Mouse (Mus musculus) heart, embryonic 16.5 days (tissue): ENCODE measurements around the gene Furin. TPM values are rescaled to one million over a fixed set of nuclear protein-coding genes. Genes with fewer than 3 reads are reported as not detected.

Source experiments
- ATAC-seq: fragments of 200-750 bp; cut with Nextera tagmentation; replicated peaks from 2 replicates; pipeline ENCODE4 v1.8.0; 2017; ENCODE audit warnings: moderate number of reproducible peaks; ENCODE audit not compliant: insufficient read depth, low FRiP score; ENCODE audit errors: extremely low read depth
- H3K27ac ChIP-seq: fragments of 300-500 bp; sonication (generic); 2 replicates; pipeline ENCODE4 v1.5.1; 2014; ENCODE audit warnings: mild to moderate bottlenecking, low read length, control low read depth, moderate library complexity
- H3K27me3 ChIP-seq: fragments of 300-500 bp; sonication (generic); 2 replicates; pipeline ENCODE4 v1.6.1; 2014; ENCODE audit warnings: low read length, mixed read lengths; ENCODE audit not compliant: control insufficient read depth, insufficient read depth
- H3K36me3 ChIP-seq: fragments of 300-500 bp; sonication (generic); 2 replicates; pipeline ENCODE4 v1.6.1; 2014; ENCODE audit not compliant: control insufficient read depth, insufficient read depth
- H3K4me1 ChIP-seq: fragments of 300-500 bp; sonication (generic); 2 replicates; pipeline ENCODE4 v1.6.1; 2014; ENCODE audit warnings: low read length, mixed read lengths; ENCODE audit not compliant: control insufficient read depth, insufficient read depth
- H3K4me2 ChIP-seq: fragments of 300-500 bp; sonication (generic); 2 replicates; pipeline ENCODE4 v1.6.1; 2014; ENCODE audit warnings: low read depth, mild to moderate bottlenecking, control low read depth, low read length
- H3K4me3 ChIP-seq: fragments of 300-500 bp; sonication (generic); 2 replicates; pipeline ENCODE4 v1.5.1; 2014; ENCODE audit warnings: mild to moderate bottlenecking, control low read depth, low read length
- H3K9ac ChIP-seq: fragments of 300-500 bp; sonication (generic); 2 replicates; pipeline ENCODE4 v1.6.1; 2014; ENCODE audit warnings: low read length, control low read depth
- H3K9me3 ChIP-seq: fragments of 300-500 bp; sonication (generic); replicated peaks from 2 replicates; pipeline ENCODE4 v1.6.1; 2016; ENCODE audit warnings: low read length; ENCODE audit not compliant: control insufficient read depth
- WGBS: fragments of 180-500 bp; shearing (Covaris S2); extraction: QIAGEN DNeasy Blood & Tissue Kit; methylation state at CpG from one replicate; pipeline ENCODE4 v1.1.7; 2014; 5-methylcytosine and 5-hydroxymethylcytosine counted together
- polyA plus RNA-seq: library from polyadenylated mRNA; unstranded; fragments of >200 nt; fragmentation: Nextera tagmentation; extraction: Ambion mirVana; gene quantifications from 2 replicates; pipeline ENCODE4 v1.2.1, GENCODE M21; 2015

The Furin gene
- polyA plus RNA-seq, 1 experiment from 2014 or later, result 11.0 TPM

GRCm38 (mm10) chr7:80436571-80436970 is 31.3 kb upstream of the Furin start:
- no peaks in the 10 kb centered on the region for H3K27me3 ChIP-seq
- H3K9ac ChIP-seq, result no peak overlapping the region
- H3K4me2 ChIP-seq, result no peak overlapping the region
- H3K4me1 ChIP-seq, result peaks cover 15% of the 10 kb centered on the region
- H3K36me3 ChIP-seq, result no peaks in the 10 kb centered on the region
- WGBS, result 81% methylated on average over 7 of the region's 7 CpGs
- ATAC-seq, result no peak
- no peaks in the 10 kb centered on the region for H3K9me3 ChIP-seq
- no peak overlapping the region for H3K4me3 ChIP-seq
- H3K27ac ChIP-seq, result no peak overlapping the region

- ATAC-seq, result 0 out of 2 replicates have a peak, but pooled peaks have one; percentile 56
- H3K4me2 ChIP-seq, result no peak overlapping the region
- H3K4me3 ChIP-seq, result no peak overlapping the region
- H3K9me3 ChIP-seq, result no peaks in the 10 kb centered on the region
- peaks cover 15% of the 10 kb centered on the region for H3K4me1 ChIP-seq
- WGBS, result 44% methylated on average over 3 of the region's 3 CpGs
- no peak overlapping the region for H3K9ac ChIP-seq
- H3K36me3 ChIP-seq, result no peaks in the 10 kb centered on the region
- H3K27me3 ChIP-seq, result no peaks in the 10 kb centered on the region
- no peak overlapping the region for H3K27ac ChIP-seq
Measured at GRCm38 (mm10) chr7:80435594-80435993, 30.4 kb upstream of the Furin start.

GRCm38 (mm10) chr7:80429661-80430060 is 24.4 kb upstream of the Furin start:
- Histone ChIP-seq H3K36me3 (no peaks in the 10 kb centered on the region), H3K9me3 (peaks cover under 1% of the 10 kb centered on the region; the same call in 1 of the 2 replicates), H3K4me1 (no peaks in the 10 kb centered on the region), H3K9ac (no peak overlapping the region), H3K27ac (no peak overlapping the region), H3K27me3 (no peaks in the 10 kb centered on the region), H3K4me3 (no peak overlapping the region), H3K4me2 (no peak overlapping the region)
- WGBS, result 92% methylated on average over 12 of the region's 12 CpGs
- ATAC-seq, result no peak

- Histone ChIP-seq H3K9ac (no peak overlapping the region), H3K9me3 (peaks cover 2% of the 10 kb centered on the region; the same call in 1 of the 2 replicates), H3K4me1 (peaks cover 6% of the 10 kb centered on the region), H3K27me3 (no peaks in the 10 kb centered on the region), H3K4me2 (no peak overlapping the region), H3K36me3 (no peaks in the 10 kb centered on the region), H3K4me3 (no peak overlapping the region), H3K27ac (no peak overlapping the region)
- 68% methylated on average over 5 of the region's 5 CpGs for WGBS
- ATAC-seq, result no peak
Measured at GRCm38 (mm10) chr7:80427730-80428129, 22.5 kb upstream of the Furin start.

- no peaks in the 10 kb centered on the region for H3K36me3 ChIP-seq
- no peak overlapping the region for H3K27ac ChIP-seq
- 55% methylated on average over 7 of the region's 7 CpGs for WGBS
- H3K4me3 ChIP-seq, result no peak overlapping the region
- no peak overlapping the region for H3K4me2 ChIP-seq
- no peak overlapping the region for H3K9ac ChIP-seq
- H3K27me3 ChIP-seq, result no peaks in the 10 kb centered on the region
- no peak for ATAC-seq
- peaks cover 2% of the 10 kb centered on the region; the same call in 1 of the 2 replicates for H3K9me3 ChIP-seq
- peaks cover 8% of the 10 kb centered on the region for H3K4me1 ChIP-seq
Measured at GRCm38 (mm10) chr7:80426363-80426762, 21.1 kb upstream of the Furin start.

GRCm38 (mm10) chr7:80424722-80425121 is 19.5 kb upstream of the Furin start:
- peaks cover 11% of the 10 kb centered on the region for H3K4me1 ChIP-seq
- no peak overlapping the region for H3K4me3 ChIP-seq
- WGBS, result 86% methylated on average over 6 of the region's 6 CpGs
- no peak overlapping the region for H3K9ac ChIP-seq
- no peak overlapping the region for H3K4me2 ChIP-seq
- H3K9me3 ChIP-seq, result peaks cover 2% of the 10 kb centered on the region; the same call in 1 of the 2 replicates
- no peak for ATAC-seq
- H3K36me3 ChIP-seq, result no peaks in the 10 kb centered on the region
- no peaks in the 10 kb centered on the region for H3K27me3 ChIP-seq
- no peak overlapping the region for H3K27ac ChIP-seq

GRCm38 (mm10) chr7:80422759-80423480 is 17.7 kb upstream of the Furin start:
- H3K9me3 ChIP-seq, result peaks cover 2% of the 10 kb centered on the region; the same call in 1 of the 2 replicates
- no peaks in the 10 kb centered on the region for H3K36me3 ChIP-seq
- peaks cover 11% of the 10 kb centered on the region for H3K4me1 ChIP-seq
- H3K4me3 ChIP-seq, result peak overlapping the region; percentile 26
- peak overlapping the region; percentile 51 for H3K9ac ChIP-seq
- H3K4me2 ChIP-seq, result peak overlapping the region; percentile 61
- 9% methylated on average over 20 of the region's 20 CpGs for WGBS
- no peak overlapping the region for H3K27ac ChIP-seq
- H3K27me3 ChIP-seq, result no peaks in the 10 kb centered on the region
- no peak for ATAC-seq

- Histone ChIP-seq H3K4me1 (peaks cover 11% of the 10 kb centered on the region), H3K4me3 (no peak overlapping the region), H3K9me3 (peaks cover 2% of the 10 kb centered on the region; the same call in 1 of the 2 replicates), H3K27ac (no peak overlapping the region), H3K27me3 (no peaks in the 10 kb centered on the region), H3K4me2 (no peak overlapping the region), H3K36me3 (no peaks in the 10 kb centered on the region), H3K9ac (no peak overlapping the region)
- no peak for ATAC-seq
- WGBS, result 89% methylated on average over 6 of the region's 6 CpGs
Measured at GRCm38 (mm10) chr7:80421576-80421975, 16.3 kb upstream of the Furin start.

GRCm38 (mm10) chr7:80420586-80420985 is 15.3 kb upstream of the Furin start:
- WGBS, result 76% methylated on average over 4 of the region's 4 CpGs

More at GRCm38 (mm10) chr7:80420586-80420985, 15.3 kb upstream of the Furin start:
- Histone ChIP-seq H3K4me3 (no peak overlapping the region), H3K4me1 (peaks cover 11% of the 10 kb centered on the region), H3K27ac (no peak overlapping the region), H3K27me3 (no peaks in the 10 kb centered on the region), H3K36me3 (no peaks in the 10 kb centered on the region), H3K9me3 (peaks cover 2% of the 10 kb centered on the region; the same call in 1 of the 2 replicates), H3K4me2 (no peak overlapping the region), H3K9ac (no peak overlapping the region)
- no peak for ATAC-seq
